Mouse (Mus musculus): ENCODE data around the gene Defb25. TPM values are rescaled to one million over a fixed set of nuclear protein-coding genes. Genes with fewer than 3 reads are reported as not detected.

Gene Defb25
- polyA plus RNA-seq, 1 experiment from 2014 or later = 0.77 TPM

GRCm38 (mm10) chr2:152626774-152627591 is 4.1 kb upstream of the Defb25 start, which contains the start of gene Rem1:
Rem1 (plus strand) TSS chr2:152626951.
- Histone ChIP-seq H3K27me3 (peaks cover 33% of the 10 kb centered on the region), H3K9me3 (replicated peaks) (no peaks in the 10 kb centered on the region), H3K4me3 (peak within 1 kb of the TSS; percentile 49), H3K27ac (peak within 1 kb of the TSS; percentile 49), H3K4me2 (peak within 1 kb of the TSS; percentile 85), H3K9ac (peak within 1 kb of the TSS; percentile 58), H3K4me1 (replicated peaks) (peaks cover 14% of the 10 kb centered on the region), H3K36me3 (no peaks in the 10 kb centered on the region)
- 2% methylated on average over 59 of the region's 59 CpGs for WGBS
- peak; percentile 77 for ATAC-seq (replicated peaks; ENCODE audit: insufficient number of reproducible peaks, insufficient read depth, low FRiP score, low read depth)

- Histone ChIP-seq H3K4me3 (no peak overlapping the region), H3K27ac (no peak overlapping the region), H3K36me3 (no peaks in the 10 kb centered on the region), H3K9ac (no peak overlapping the region), H3K27me3 (peaks cover 33% of the 10 kb centered on the region), H3K9me3 (replicated peaks) (no peaks in the 10 kb centered on the region), H3K4me1 (replicated peaks) (peaks cover 14% of the 10 kb centered on the region), H3K4me2 (no peak overlapping the region)
- 14% methylated on average over 1 of the region's 1 CpGs for WGBS
- no peak for ATAC-seq (replicated peaks; ENCODE audit: insufficient number of reproducible peaks, insufficient read depth, low FRiP score, low read depth)
Measured at GRCm38 (mm10) chr2:152625256-152625655, 2.4 kb upstream of the Defb25 start.

GRCm38 (mm10) chr2:152624566-152624965 is 1.7 kb upstream of the Defb25 start:
- H3K27me3 ChIP-seq = peaks cover 33% of the 10 kb centered on the region
- H3K4me2 ChIP-seq = no peak overlapping the region
- H3K9ac ChIP-seq = no peak overlapping the region
- no peak for ATAC-seq (replicated peaks; ENCODE audit: insufficient number of reproducible peaks, insufficient read depth, low FRiP score, low read depth)
- H3K36me3 ChIP-seq = no peaks in the 10 kb centered on the region
- peaks cover 14% of the 10 kb centered on the region for H3K4me1 ChIP-seq (replicated peaks)
- WGBS = 91% methylated on average over 2 of the region's 2 CpGs
- H3K4me3 ChIP-seq = no peak overlapping the region
- no peak overlapping the region for H3K27ac ChIP-seq
- H3K9me3 ChIP-seq (replicated peaks) = no peaks in the 10 kb centered on the region

- H3K4me3 ChIP-seq = no peak overlapping the region
- H3K27me3 ChIP-seq = peaks cover 25% of the 10 kb centered on the region
- no peak overlapping the region for H3K27ac ChIP-seq
- WGBS = 77% methylated on average over 13 of the region's 13 CpGs
- H3K9me3 ChIP-seq (replicated peaks) = no peaks in the 10 kb centered on the region
- no peak overlapping the region for H3K4me2 ChIP-seq
- ATAC-seq (replicated peaks; ENCODE audit: insufficient number of reproducible peaks, insufficient read depth, low FRiP score, low read depth) = no peak
- no peak overlapping the region for H3K9ac ChIP-seq
- H3K36me3 ChIP-seq = no peaks in the 10 kb centered on the region
- peaks cover 9% of the 10 kb centered on the region for H3K4me1 ChIP-seq (replicated peaks)
Measured at GRCm38 (mm10) chr2:152622151-152622550, 702 bp downstream of the Defb25 start.

GRCm38 (mm10) chr2:152620367-152621134 is 2.3 kb downstream of the Defb25 start:
- Histone ChIP-seq H3K9me3 (replicated peaks) (no peaks in the 10 kb centered on the region), H3K27me3 (peaks cover 10% of the 10 kb centered on the region), H3K36me3 (no peaks in the 10 kb centered on the region), H3K27ac (no peak overlapping the region), H3K4me2 (no peak overlapping the region), H3K4me1 (replicated peaks) (no peaks in the 10 kb centered on the region), H3K9ac (no peak overlapping the region), H3K4me3 (no peak overlapping the region)
- ATAC-seq (replicated peaks; ENCODE audit: insufficient number of reproducible peaks, insufficient read depth, low FRiP score, low read depth) = no peak
- WGBS = 64% methylated on average over 9 of the region's 9 CpGs

- Histone ChIP-seq H3K9me3 (replicated peaks) (no peaks in the 10 kb centered on the region), H3K4me1 (replicated peaks) (no peaks in the 10 kb centered on the region), H3K27me3 (no peaks in the 10 kb centered on the region), H3K36me3 (no peaks in the 10 kb centered on the region), H3K27ac (no peak overlapping the region), H3K4me3 (no peak overlapping the region), H3K4me2 (no peak overlapping the region), H3K9ac (no peak overlapping the region)
- no peak for ATAC-seq (replicated peaks; ENCODE audit: insufficient number of reproducible peaks, insufficient read depth, low FRiP score, low read depth)
- WGBS = 64% methylated on average over 5 of the region's 5 CpGs
Measured at GRCm38 (mm10) chr2:152617374-152617773, 5.5 kb downstream of the Defb25 start.

GRCm38 (mm10) chr2:152616470-152616869 is 6.4 kb downstream of the Defb25 start:
- 39% methylated on average over 6 of the region's 6 CpGs for WGBS
- no peaks in the 10 kb centered on the region for H3K9me3 ChIP-seq (replicated peaks)
- ATAC-seq (replicated peaks; ENCODE audit: insufficient number of reproducible peaks, insufficient read depth, low FRiP score, low read depth) = no peak
- H3K4me2 ChIP-seq = no peak overlapping the region
- H3K27ac ChIP-seq = no peak overlapping the region
- no peaks in the 10 kb centered on the region for H3K4me1 ChIP-seq (replicated peaks)
- no peaks in the 10 kb centered on the region for H3K27me3 ChIP-seq
- H3K36me3 ChIP-seq = no peaks in the 10 kb centered on the region
- no peak overlapping the region for H3K4me3 ChIP-seq
- no peak overlapping the region for H3K9ac ChIP-seq

- Histone ChIP-seq H3K9me3 (replicated peaks) (no peaks in the 10 kb centered on the region), H3K4me1 (replicated peaks) (no peaks in the 10 kb centered on the region), H3K4me2 (no peak overlapping the region), H3K27ac (no peak overlapping the region), H3K36me3 (no peaks in the 10 kb centered on the region), H3K27me3 (no peaks in the 10 kb centered on the region), H3K4me3 (no peak overlapping the region), H3K9ac (no peak overlapping the region)
- ATAC-seq (replicated peaks; ENCODE audit: insufficient number of reproducible peaks, insufficient read depth, low FRiP score, low read depth) = peak; percentile 66; the same call in 1 of the 2 replicates
- WGBS = 7% methylated on average over 7 of the region's 7 CpGs
Measured at GRCm38 (mm10) chr2:152615563-152615962, 7.3 kb downstream of the Defb25 start.

GRCm38 (mm10) chr2:152612193-152612592 is 10.7 kb downstream of the Defb25 start:
- Histone ChIP-seq H3K27ac (no peak overlapping the region), H3K9me3 (replicated peaks) (no peaks in the 10 kb centered on the region), H3K36me3 (no peaks in the 10 kb centered on the region), H3K4me1 (replicated peaks) (no peaks in the 10 kb centered on the region), H3K27me3 (no peaks in the 10 kb centered on the region), H3K4me3 (no peak overlapping the region), H3K4me2 (no peak overlapping the region), H3K9ac (no peak overlapping the region)
- ATAC-seq (replicated peaks; ENCODE audit: insufficient number of reproducible peaks, insufficient read depth, low FRiP score, low read depth) = no peak
- WGBS = 32% methylated on average over 8 of the region's 8 CpGs

GRCm38 (mm10) chr2:152608719-152609118 is 14.1 kb downstream of the Defb25 start:
- H3K4me2 ChIP-seq = no peak overlapping the region
- H3K36me3 ChIP-seq = no peaks in the 10 kb centered on the region
- ATAC-seq (replicated peaks; ENCODE audit: insufficient number of reproducible peaks, insufficient read depth, low FRiP score, low read depth) = no peak
- no peaks in the 10 kb centered on the region for H3K9me3 ChIP-seq (replicated peaks)
- no peaks in the 10 kb centered on the region for H3K4me1 ChIP-seq (replicated peaks)
- H3K4me3 ChIP-seq = no peak overlapping the region
- no peak overlapping the region for H3K9ac ChIP-seq
- no peak overlapping the region for H3K27ac ChIP-seq
- H3K27me3 ChIP-seq = no peaks in the 10 kb centered on the region
- 86% methylated on average over 1 of the region's 1 CpGs for WGBS

GRCm38 (mm10) chr2:152607746-152608145 is 15.1 kb downstream of the Defb25 start:
- Histone ChIP-seq H3K27me3 (no peaks in the 10 kb centered on the region), H3K9me3 (replicated peaks) (no peaks in the 10 kb centered on the region), H3K9ac (no peak overlapping the region), H3K4me2 (no peak overlapping the region), H3K4me1 (replicated peaks) (no peaks in the 10 kb centered on the region), H3K4me3 (no peak overlapping the region), H3K36me3 (no peaks in the 10 kb centered on the region), H3K27ac (no peak overlapping the region)
- 46% methylated on average over 6 of the region's 6 CpGs for WGBS
- no peak for ATAC-seq (replicated peaks; ENCODE audit: insufficient number of reproducible peaks, insufficient read depth, low FRiP score, low read depth)

Data from heart, embryonic 15.5 days (tissue).